Mouse (Mus musculus) T-cell, adult 66 days (primary cell): ENCODE data around the gene Zpbp2. TPM values are rescaled to one million over a fixed set of nuclear protein-coding genes. Genes with fewer than 3 reads are reported as not detected.

Experiments
- total RNA-seq, 2 experiments: library from RNA; stranded (reverse); gene quantifications; 3 replicates in 1 of 2; 4 replicates in 1 of 2; pipeline ENCODE4 v1.2.4; 2023

Gene Zpbp2
- 1 to 10 TPM; 4.9 to 6.8 TPM for total RNA-seq

GRCm38 (mm10) chr11:98550975-98551828, at the start of gene Zpbp2:
Gene Zpbp2 (plus strand): TSS chr11:98551097.

GRCm38 (mm10) chr11:98545711-98546231, 5.1 kb upstream of the Zpbp2 start, which contains the start of gene Ikzf3:
Gene Ikzf3 (minus strand): TSS chr11:98546031.

GRCm38 (mm10) chr11:98586892-98587563, 36.1 kb downstream of the Zpbp2 start, which contains the start of gene Ormdl3:
Gene Ormdl3 (minus strand): TSS chr11:98587368.

GRCm38 (mm10) chr11:98597991-98598390, 47.1 kb downstream of the Zpbp2 start, which contains the start of gene Lrrc3c:
Gene Lrrc3c (plus strand): TSS chr11:98598291.

Other genes with a start within 250 kb of the Zpbp2 start
- not detected for gene Neurod2, start 221.4 kb upstream of the Zpbp2 start, total RNA-seq
- not detected for gene Ppp1r1b, start 202.7 kb upstream of the Zpbp2 start, total RNA-seq
- 10 to 100 TPM; 38.0 to 48.9 TPM for gene Stard3, start 192.7 kb upstream of the Zpbp2 start, total RNA-seq
- not detected for gene Tcap, start 167.3 kb upstream of the Zpbp2 start, total RNA-seq
- not detected for gene Pnmt, start 164.6 kb upstream of the Zpbp2 start, total RNA-seq
- 10 to 100 TPM; 11.1 to 14.0 TPM for gene Pgap3, start 150.6 kb upstream of the Zpbp2 start, total RNA-seq
- gene Erbb2, start 138.6 kb upstream of the Zpbp2 start, total RNA-seq = under 1 TPM in 1 of 2 experiments, not detected in 1; 0.12 TPM
- gene Mien1, start 112.1 kb upstream of the Zpbp2 start, total RNA-seq = 10 to 100 TPM; 64.5 to 69.5 TPM
- gene Grb7, start 104.7 kb upstream of the Zpbp2 start, total RNA-seq = 1 to 10 TPM in 1 of 2 experiments, not detected in 1; 2.0 TPM
- gene Ikzf3, start 5.1 kb upstream of the Zpbp2 start, total RNA-seq = 100 to 1,000 TPM; 157 to 169 TPM
- 10 to 100 TPM; 21.3 to 25.5 TPM for gene Ormdl3, start 36.3 kb downstream of the Zpbp2 start, total RNA-seq
- gene Lrrc3c, start 47.2 kb downstream of the Zpbp2 start, total RNA-seq = not detected
- 10 to 100 TPM; 17.5 to 24.9 TPM for gene Gm12355, start 74.6 kb downstream of the Zpbp2 start, total RNA-seq
- gene Gsdma3, start 75.3 kb downstream of the Zpbp2 start, total RNA-seq = 1 to 10 TPM in 1 of 2 experiments, under 1 TPM in 1; 0.89 to 1.3 TPM
- not detected for gene Gsdma2, start 95.7 kb downstream of the Zpbp2 start, total RNA-seq
- not detected for gene Gsdma, start 113.3 kb downstream of the Zpbp2 start, total RNA-seq
- 10 to 100 TPM; 83.3 to 84.0 TPM for gene Psmd3, start 131.5 kb downstream of the Zpbp2 start, total RNA-seq
- not detected for gene Csf3, start 150.2 kb downstream of the Zpbp2 start, total RNA-seq
- 10 to 100 TPM; 69.9 to 75.5 TPM for gene Med24, start 178.3 kb downstream of the Zpbp2 start, total RNA-seq
- gene Thra, start 189.5 kb downstream of the Zpbp2 start, total RNA-seq = 10 to 100 TPM; 47.6 to 49.8 TPM
- 1 to 10 TPM; 7.2 to 7.6 TPM for gene Nr1d1, start 224.2 kb downstream of the Zpbp2 start, total RNA-seq
- gene Msl1, start 244.4 kb downstream of the Zpbp2 start, total RNA-seq = 100 to 1,000 TPM; 133 to 134 TPM